Mouse (Mus musculus): ENCODE results near the gene Yif1a.

Yif1a gene

DNA sequence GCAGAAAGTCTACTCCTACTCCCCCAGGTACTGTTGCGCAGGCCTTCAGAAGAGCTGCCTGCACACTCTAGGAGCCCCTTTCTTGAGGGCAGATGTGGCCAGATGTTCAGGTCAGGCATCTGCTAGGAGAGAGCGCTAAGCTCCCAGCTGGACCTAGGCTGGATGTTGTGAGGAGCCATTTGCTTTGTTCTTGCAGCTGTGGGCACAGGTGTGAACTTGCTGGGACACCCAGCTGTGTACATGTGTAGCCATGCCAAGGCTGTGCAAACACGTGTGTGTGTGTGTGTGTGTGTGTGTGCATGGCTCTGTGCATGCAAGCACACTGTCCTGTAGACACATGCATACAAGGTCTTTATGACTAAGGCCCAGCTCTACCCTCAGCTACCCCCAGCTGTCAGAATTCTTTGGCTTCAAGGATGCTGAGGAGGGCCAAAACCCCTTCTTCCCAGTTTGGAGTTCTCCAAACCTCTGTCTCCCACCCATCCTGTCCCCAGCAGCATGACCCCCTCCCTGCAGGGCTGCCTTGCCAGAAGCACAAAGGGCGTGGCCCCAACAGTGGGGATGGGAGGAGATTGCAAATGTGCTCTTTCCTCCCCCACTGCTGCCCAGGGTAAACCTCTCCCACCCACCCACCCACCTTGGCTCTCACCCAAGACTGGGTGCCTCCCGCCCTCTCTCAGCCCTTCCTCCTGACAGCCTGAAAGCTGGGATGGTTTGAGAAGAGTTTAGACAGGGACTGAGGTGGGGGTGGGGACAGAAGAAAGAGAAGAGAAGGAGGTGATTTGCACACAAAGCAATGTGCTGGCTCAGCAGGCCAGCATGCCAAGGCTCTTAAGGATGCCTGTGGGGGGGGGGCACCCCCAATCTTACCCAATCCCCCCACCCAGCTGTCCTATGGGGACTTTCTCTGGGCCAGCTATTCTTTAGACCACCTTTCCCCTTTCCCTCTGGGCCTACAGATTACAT lies 27.7 kb upstream of the Yif1a start:
- in situ Hi-C loops (cut with MboI, MseI) = no loop called here

DNA sequence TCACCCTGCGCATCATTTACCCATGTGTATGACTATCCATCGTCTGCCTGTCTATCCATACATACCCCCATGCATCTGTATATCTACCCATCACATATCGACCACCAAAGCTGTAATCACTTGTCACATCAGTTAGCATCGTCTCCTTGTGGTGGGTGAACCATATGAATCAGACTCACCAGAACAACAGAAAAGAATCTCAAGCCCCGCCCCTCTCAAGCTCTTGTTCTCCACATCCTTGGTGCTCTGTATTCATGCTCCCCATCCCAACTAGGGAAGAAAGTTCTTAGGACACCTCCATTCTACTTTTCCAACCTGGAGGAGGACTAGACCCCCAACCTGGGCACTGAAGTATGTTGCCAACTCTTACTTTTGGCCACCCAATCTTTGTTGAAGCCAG lies 26.3 kb upstream of the Yif1a start:
- in situ Hi-C loops (cut with MboI, MseI) = no loop called here

DNA sequence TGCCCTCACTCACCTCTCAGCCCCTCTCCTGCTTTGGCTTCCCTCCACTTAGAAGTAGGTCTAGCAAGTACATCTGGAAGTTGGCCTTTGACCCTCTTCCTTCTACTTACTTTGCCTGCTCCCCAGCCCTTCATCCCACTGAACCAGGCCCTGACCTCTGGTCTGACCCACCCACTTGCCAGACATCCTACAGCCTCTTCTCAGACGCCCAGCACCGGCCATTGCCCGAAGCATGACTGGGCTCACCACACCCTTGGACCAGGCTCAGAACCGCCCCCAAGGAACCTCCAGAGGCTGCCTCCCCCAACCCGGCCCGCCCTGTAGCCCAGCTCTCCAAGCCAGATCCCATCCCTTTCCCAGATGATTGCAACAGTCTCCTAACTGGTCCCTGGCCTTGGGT lies 25.9 kb upstream of the Yif1a start:
- in situ Hi-C loops (cut with MboI, MseI) = no loop called here

DNA sequence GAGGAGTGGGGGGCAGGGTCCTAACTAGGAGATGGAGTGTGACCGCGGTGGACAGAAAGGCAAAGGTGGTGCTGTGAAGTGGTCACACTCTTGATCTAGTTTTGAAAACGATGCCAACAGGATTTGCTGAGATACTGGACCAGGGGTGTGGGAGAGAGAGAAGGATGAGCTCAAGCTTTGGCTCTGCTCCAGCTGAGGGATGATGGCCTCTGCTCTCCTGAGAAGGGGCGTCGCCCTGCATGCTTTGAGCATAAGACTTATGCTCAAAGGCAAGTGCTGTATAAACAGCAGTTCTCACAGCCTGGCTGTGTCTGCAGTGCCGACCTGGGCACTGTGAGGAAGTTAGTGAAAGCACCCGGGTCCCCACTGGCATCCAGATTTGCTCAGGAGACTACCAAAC lies 23.2 kb upstream of the Yif1a start:
- in situ Hi-C loops (cut with MboI, MseI) = no loop called here

DNA sequence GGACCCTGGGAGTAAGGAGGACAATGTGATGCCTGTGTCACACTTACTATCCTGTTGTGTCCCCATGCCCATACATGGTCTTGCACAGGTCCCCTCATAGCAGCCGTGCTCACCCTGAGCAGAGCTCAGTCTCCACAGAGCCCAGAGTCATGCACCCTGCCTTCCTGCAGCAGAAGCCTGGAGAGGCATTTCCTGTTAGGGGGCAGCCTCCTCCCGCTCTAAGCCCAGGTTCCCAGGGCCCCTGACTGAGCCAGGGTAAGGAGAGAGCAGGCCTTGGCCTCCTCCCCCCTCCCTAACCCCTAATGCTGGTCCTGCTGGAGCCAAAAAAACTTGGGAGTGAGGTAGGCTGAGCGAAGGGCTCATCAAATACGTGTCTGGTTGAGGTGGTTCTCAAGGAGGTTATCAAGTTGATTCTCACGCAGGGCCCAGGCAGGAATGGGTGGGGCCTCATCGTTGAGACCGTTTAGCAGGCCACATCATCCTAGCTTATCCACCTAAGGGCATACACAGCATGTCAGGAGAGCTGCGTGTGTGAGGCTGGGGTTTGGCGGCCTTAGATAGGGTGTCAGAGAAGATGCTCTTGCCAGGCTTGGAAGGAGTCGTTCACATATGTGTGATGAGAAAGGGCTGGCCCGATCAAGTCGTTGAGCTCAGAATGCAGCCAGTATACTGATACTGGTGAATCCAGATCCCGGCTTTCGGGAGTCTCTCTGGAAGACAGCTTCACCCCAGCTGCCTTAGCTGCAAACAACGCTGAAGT lies 21.1 kb upstream of the Yif1a start:
- in situ Hi-C loops (cut with MboI, MseI) = no loop called here

DNA sequence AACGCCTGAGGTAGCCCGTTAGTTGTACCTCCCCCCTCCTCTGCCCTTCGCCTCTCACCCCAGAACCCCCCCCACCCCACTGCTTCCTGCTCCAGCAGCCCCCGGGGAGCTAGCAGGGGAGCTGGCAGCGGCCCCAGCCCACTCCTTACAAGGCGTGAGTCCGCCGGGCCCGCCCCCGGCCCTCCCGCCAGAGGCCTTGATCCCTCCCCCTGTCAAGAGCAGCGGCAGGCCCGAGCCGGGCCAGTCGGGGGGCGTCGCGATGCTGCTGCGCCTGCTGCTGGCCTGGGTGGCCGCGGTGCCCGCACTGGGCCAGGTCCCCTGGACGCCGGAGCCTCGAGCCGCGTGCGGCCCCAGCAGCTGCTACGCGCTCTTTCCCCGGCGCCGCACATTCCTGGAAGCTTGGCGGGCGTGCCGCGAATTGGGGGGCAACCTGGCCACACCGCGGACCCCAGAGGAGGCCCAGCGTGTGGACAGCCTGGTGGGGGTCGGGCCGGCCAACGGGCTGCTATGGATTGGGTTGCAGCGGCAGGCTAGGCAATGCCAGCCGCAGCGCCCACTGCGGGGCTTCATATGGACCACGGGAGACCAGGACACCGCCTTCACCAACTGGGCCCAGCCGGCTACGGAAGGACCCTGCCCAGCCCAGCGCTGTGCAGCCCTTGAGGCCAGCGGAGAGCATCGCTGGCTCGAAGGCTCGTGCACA lies 20.3 kb upstream of the Yif1a start, which contains the start of gene Cd248:
Gene Cd248 (plus strand): TSS at position 212 of the 703 bp plus-strand sequence.
- in situ Hi-C loops (cut with MboI, MseI) = no loop called here

DNA sequence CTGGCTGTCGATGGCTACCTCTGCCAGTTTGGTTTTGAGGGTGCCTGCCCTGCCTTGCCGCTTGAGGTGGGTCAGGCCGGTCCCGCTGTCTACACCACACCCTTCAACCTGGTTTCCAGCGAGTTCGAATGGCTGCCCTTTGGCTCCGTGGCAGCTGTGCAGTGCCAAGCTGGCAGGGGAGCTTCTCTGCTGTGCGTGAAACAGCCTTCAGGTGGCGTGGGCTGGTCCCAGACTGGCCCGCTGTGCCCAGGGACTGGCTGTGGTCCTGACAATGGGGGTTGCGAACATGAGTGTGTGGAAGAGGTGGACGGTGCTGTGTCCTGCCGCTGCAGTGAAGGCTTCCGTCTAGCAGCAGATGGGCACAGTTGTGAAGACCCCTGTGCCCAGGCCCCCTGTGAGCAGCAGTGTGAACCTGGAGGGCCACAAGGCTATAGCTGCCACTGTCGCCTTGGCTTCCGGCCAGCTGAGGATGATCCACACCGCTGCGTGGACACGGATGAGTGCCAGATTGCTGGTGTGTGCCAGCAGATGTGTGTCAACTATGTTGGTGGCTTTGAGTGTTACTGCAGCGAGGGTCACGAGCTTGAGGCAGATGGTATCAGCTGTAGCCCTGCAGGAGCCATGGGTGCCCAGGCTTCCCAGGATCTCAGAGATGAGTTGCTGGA lies 19.6 kb upstream of the Yif1a start:
- in situ Hi-C loops (cut with MboI, MseI) = no loop called here

DNA sequence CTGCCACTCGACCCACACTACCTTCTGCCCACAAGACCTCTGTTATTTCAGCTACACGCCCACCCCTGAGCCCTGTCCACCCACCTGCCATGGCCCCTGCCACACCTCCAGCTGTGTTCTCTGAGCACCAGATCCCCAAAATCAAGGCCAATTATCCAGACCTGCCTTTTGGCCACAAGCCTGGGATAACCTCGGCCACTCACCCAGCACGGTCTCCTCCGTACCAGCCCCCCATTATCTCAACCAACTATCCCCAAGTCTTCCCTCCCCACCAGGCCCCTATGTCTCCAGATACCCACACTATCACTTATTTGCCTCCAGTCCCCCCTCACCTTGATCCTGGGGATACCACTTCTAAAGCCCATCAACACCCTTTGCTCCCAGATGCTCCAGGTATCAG lies 18.9 kb upstream of the Yif1a start:
- in situ Hi-C loops (cut with MboI, MseI) = no loop called here

DNA sequence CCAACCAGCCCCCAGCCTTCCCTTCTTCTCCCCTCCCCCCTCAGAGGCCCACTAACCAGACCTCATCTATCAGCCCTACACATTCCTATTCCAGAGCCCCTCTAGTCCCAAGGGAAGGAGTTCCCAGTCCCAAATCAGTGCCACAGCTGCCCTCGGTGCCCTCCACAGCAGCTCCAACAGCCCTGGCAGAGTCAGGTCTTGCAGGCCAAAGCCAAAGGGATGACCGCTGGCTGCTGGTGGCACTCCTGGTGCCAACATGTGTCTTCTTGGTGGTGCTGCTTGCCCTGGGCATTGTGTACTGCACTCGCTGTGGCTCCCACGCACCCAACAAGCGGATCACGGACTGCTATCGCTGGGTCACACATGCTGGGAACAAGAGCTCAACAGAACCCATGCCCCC lies 18.4 kb upstream of the Yif1a start:
- in situ Hi-C loops (cut with MboI, MseI) = no loop called here

DNA sequence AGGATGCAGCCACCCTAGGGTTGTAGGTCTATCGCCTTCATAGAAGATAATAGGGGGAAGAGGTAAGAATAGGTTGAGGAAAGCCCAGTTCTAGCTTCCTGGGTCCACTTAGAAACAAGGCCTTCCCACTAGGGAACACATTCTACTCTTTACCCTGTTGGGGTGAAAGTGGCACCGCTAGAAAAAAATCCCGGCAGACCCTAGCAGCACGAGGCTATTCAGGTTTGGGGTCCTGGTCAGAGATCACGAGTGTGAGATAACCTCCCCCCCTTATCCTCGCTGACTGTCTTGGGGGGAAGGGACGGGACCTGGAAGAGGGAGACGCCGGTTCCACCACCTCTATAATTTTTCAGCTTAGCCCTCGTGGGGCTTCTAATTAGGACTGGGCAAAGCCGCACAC lies 17.3 kb upstream of the Yif1a start:
- in situ Hi-C loops (cut with MboI, MseI) = no loop called here

DNA sequence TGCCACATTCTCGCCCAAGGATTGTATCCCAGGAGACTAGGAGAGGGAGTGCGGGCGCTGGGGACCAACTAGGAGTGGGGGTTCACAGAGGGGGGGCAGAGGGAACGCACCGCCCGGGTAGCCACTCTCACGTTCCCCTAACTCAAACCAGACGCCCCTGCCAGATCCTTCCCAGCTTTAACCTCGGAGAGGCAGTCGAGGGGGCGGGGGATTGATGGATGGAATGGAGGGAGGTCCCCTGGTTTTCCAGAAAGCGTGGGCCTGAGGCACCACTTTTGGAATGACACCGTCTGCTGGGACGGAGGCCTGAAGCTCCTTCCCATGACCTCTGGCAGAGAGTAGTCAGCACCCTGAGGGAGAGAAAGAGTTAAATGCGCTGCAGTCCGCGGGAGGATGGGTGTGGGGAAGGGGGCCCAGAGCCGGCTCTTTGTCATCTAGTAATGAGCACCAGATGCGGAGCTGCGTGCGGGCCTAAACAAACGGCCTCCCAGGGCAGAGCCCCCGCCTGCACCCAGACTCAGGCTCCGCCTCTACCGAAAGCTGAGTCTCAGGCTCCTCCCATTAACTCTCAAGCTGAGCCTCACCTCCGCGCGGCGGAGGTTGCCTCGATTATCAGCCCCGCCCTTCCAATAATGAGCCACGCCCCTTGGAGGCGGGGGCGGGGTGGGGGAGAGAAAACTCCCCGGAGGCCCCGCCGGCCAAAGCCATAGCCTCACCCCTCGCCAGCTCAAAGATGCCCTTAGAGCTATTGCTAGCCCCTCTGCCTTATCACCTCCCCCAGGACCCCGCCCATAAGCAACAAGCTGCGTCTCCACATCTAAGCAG lies 16.6 kb upstream of the Yif1a start:
- in situ Hi-C loops (cut with MboI, MseI) = no loop called here

DNA sequence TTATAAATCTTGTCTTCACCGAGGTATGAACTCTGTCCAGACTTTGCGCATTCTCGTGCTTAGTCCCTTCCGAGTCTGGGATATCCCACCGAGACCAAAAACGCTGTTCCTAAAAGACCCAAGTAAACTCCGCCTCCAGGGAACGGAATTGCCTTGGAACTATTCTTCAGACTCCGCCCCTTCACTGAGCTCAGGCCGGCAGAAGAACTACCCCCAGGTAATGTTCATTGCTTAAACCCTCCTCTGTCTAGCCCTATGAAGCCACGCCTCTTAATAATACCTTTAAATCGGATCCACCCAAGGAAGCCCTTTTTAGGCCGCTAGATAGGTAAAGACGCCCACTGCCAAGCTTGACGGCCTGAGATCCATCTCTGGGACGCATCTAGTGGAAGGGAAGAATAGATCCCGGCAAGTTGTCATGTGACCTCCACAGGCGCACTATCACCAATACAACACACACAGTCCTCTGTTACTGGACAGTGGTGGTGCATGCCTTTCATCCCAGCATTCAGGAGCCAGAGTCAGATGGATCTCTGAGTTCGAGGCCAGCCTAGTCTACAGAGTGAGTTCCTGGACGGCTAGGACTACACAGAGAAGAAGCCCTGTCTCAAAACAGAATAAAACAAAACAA lies 15.8 kb upstream of the Yif1a start:
- in situ Hi-C loops (cut with MboI, MseI) = no loop called here

DNA sequence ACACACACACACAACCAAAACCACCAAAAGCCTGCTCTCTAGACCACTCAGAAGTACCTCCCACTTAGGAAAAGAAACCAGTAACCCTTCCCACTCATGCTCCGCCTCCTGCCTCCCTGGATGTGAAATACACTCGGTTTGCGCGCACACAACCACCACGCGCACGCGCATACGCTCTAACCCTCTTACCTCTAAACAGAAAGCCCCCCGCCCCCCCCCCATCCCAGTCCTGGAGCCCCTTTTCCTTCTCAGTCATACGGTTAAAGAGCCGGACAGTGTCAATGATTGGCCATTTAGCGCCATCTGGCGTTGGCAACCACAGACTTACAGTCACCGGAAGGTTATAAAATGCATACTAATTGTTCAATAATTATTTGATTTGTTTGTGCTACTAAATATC lies 15.3 kb upstream of the Yif1a start:
- in situ Hi-C loops (cut with MboI, MseI) = no loop called here

DNA sequence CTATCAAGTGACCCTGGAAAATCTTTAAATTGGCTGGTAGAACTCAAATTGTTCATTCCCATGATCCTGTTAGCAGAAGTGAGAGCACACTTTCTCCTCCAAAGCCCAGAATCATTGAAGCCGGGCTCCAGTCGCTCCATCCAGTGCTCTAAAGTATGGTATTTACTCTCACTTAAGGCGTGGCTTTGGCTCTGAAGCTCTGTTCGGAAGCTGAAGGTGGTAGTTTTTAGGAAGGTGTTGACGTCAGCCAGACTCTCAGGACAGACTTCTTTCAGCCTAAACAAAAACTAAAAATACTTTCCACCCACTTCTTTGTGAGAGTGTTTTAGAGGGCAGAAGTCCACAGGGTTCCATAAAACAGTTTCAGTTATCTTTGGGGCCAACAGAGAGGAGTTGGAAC lies 14.8 kb upstream of the Yif1a start:
- in situ Hi-C loops (cut with MboI, MseI) = no loop called here

DNA sequence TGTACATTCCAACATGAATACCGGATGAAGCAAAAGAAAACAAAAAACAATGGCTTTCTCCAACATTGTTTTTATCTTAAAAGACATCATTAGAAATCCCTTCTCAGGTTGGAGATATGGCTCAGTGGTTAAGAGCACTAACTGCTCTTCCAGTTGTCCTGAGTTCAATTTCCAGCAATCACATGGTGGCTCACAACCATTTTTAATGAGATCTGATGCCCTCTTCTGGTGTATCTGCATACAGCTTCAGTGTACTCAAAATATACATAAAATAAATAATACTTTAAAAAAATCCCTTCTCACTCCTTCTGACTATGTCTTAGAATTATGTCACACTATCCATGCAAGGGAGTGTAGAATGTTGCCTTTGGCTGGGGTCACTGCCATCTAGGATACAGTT lies 9.1 kb upstream of the Yif1a start:
- in situ Hi-C loops (cut with MboI, MseI) = no loop called here

DNA sequence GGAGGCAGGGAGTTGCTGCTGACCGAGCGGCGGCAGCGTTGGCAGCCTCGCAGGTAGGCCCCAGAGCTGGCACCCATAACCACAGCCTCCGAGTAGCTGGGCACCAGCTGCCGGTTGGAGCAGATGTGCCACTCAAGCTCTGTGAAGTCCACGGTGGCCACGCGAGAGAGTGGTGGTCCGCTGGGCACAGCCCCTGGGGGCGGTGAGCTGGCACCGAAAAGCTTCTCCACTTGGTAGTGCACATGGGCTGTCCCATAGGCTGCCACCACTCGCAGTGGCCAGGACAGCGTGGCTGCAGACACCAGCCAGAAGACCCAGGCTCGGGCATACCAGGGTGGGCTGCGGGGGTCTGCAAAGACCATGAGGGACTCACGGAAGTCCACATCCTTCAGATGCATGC lies 6.3 kb upstream of the Yif1a start:
- in situ Hi-C loops (cut with MboI, MseI) = no loop called here

DNA sequence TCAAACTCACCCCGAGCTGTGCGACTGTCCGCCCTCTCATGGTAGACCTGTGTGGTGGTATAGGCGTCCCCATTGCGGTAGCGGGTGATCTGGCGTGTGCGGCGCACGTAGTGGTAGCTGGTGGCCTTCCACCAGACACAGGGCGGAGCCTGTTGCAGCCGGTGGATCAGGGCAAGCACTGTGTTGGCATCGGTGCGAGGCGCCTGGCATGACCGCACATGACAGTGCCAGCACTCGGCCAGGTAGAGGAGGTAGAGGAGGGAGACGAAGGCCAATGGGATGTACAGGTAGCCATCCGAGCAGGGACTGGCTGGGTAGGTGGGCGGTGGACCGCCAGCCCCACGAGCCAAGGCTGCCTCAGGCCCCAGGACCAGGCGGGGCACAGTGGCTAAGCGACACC lies 5.7 kb upstream of the Yif1a start:
- in situ Hi-C loops (cut with MboI, MseI) = no loop called here

DNA sequence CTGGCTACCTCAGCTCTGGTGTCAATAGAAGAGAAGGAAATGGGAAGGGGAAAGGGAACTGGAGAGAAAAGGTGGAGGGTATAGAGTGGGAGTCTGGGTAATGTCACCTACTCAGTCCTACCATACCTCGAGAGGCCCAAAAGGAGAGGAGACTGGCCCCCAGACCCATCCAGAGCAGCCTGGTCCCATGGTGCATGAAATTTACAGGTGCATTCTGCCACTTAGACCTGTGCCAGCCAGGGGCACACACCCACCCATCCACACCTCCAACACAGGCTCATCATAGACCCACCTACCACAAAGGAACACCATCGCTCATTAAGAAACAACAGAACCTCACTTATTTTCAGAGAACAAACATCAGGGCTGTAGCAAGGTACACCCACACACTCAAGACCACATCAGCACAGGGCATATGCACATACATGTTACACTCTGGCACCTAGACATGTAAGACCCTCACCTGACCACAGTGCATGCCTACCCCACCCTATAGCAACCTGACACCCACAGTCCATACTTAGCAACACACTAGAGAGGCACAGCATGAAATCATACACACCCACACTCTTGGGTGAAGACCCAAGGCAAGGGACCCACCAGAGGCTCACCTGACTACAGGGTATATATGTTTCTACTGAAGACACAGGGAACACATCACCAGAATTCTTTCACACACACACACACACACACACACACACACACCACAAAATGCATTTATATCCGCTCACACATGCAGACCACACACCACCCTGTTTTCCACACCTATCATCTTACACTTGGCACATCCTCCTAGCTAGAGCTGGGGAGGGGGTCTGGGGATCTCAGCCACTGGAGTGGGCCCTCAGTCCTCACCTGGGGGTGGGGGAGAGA lies 4.1 kb upstream of the Yif1a start:
- in situ Hi-C loops (cut with MboI, MseI) = no loop called here

DNA sequence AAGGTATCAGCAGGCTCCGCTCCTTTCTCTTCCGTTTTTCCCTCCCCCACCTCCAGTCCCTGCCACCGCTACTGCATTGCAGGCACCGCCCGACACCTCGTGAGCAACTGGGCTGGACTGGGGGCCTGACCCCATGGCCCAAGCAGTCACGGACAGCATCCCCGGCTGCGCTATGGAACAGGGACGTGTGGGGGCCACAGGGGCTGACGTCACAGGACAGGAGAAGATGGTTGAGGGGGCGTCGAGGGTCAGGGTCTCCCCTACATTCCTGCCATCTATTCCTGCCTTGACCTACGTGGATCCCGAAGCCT lies 3.5 kb upstream of the Yif1a start:
- in situ Hi-C loops (cut with MboI, MseI) = no loop called here

All from T-helper 1 cell (primary cell).